Mouse (Mus musculus) liver, embryonic 14.5 days (tissue): ENCODE data around the gene Cacna1c. TPM values are rescaled to one million over a fixed set of nuclear protein-coding genes. Genes with fewer than 3 reads are reported as not detected.

Experiments
- ATAC-seq: fragments of 200-750 bp; cut with Nextera tagmentation; 2 replicates; pipeline ENCODE4 v1.8.0; 2017; ENCODE audit warnings: moderate number of reproducible peaks, mild to moderate bottlenecking, moderate library complexity; ENCODE audit not compliant: insufficient read depth
- DNase-seq, 3 experiments: peaks; one replicate each; pipeline ENCODE4 v3.0.0-alpha.2; 2012 to 2013; ENCODE audit warnings: low read depth in 3 of 3, low spot score in 3 of 3
- H3K27ac ChIP-seq: fragments of 300-500 bp; sonication (generic); 2 replicates; pipeline ENCODE4 v1.5.1; 2014; ENCODE audit warnings: moderate library complexity, mild to moderate bottlenecking, control low read depth, inconsistent platforms
- H3K27me3 ChIP-seq: fragments of 300-500 bp; sonication (generic); 2 replicates; pipeline ENCODE4 v1.6.1; 2014; ENCODE audit warnings: mild to moderate bottlenecking, low read length, moderate library complexity; ENCODE audit not compliant: control insufficient read depth, insufficient read depth
- H3K36me3 ChIP-seq: fragments of 300-500 bp; sonication (generic); replicated peaks from 2 replicates; pipeline ENCODE4 v1.6.1; 2014; ENCODE audit warnings: low read depth; ENCODE audit not compliant: control insufficient read depth, insufficient read depth
- H3K4me1 ChIP-seq, 2 experiments: fragments of 200-500 bp in 1 of 2; fragments of 300-500 bp in 1 of 2; sonication (generic) in 1 of 2; replicated peaks; 2 replicates each; pipeline ENCODE4 v1.6.1; 2012 to 2014; ENCODE audit warnings: antibody characterized with exemption in 1 of 2, inconsistent platforms in 1 of 2, low read length in 1 of 2; ENCODE audit not compliant: control insufficient read depth in 2 of 2, insufficient read depth in 2 of 2
- H3K4me2 ChIP-seq: fragments of 300-500 bp; sonication (generic); 2 replicates; pipeline ENCODE4 v1.6.1; 2014; ENCODE audit warnings: low read depth, mild to moderate bottlenecking, control low read depth, moderate library complexity
- H3K4me3 ChIP-seq, 2 experiments: fragments of 200-500 bp in 1 of 2; fragments of 300-500 bp in 1 of 2; sonication (generic) in 1 of 2; 2 replicates each; pipeline ENCODE4 v1.5.1; 2012 to 2014; ENCODE audit warnings: low read depth in 2 of 2, low read length in 2 of 2, mild to moderate bottlenecking in 2 of 2, control low read depth in 1 of 2, inconsistent platforms in 1 of 2, moderate library complexity in 1 of 2; ENCODE audit not compliant: insufficient read depth in 1 of 2
- H3K9ac ChIP-seq: fragments of 300-500 bp; sonication (generic); replicated peaks from 2 replicates; pipeline ENCODE4 v1.6.1; 2014; ENCODE audit warnings: mild to moderate bottlenecking, control low read depth, moderate library complexity
- H3K9me3 ChIP-seq: fragments of 300-500 bp; sonication (generic); 2 replicates; pipeline ENCODE4 v1.6.1; 2016; ENCODE audit warnings: low read length, mixed read lengths; ENCODE audit not compliant: control insufficient read depth
- CTCF ChIP-seq: IDR thresholded peaks from 2 replicates; pipeline ENCODE4 v1.5.1; 2016; ENCODE audit warnings: antibody characterized with exemption, low read depth, control low read depth
- EP300 ChIP-seq: IDR thresholded peaks from 2 replicates; pipeline ENCODE4 v1.6.1; 2016; ENCODE audit warnings: antibody characterized with exemption, low read depth
- WGBS: fragments of 180-500 bp; shearing (Covaris S2); extraction: QIAGEN DNeasy Blood & Tissue Kit; methylation state at CpG from one replicate; pipeline ENCODE4 v1.1.7; 2014; ENCODE audit not compliant: insufficient replicate concordance; 5-methylcytosine and 5-hydroxymethylcytosine counted together
- polyA plus RNA-seq, 2 experiments: library from polyadenylated mRNA; depleted of rRNA in 1 of 2; stranded (reverse) in 1 of 2; unstranded in 1 of 2; fragments of >200 nt; fragmentation: Nextera tagmentation in 1 of 2; extraction: Ambion mirVana in 1 of 2; gene quantifications; 2 replicates each; pipeline versions ENCODE4 v1.2.1 to v1.2.3; 2012 to 2014

The Cacna1c gene
- polyA plus RNA-seq, 2 experiments = 0.20 to 0.32 TPM

DNA sequence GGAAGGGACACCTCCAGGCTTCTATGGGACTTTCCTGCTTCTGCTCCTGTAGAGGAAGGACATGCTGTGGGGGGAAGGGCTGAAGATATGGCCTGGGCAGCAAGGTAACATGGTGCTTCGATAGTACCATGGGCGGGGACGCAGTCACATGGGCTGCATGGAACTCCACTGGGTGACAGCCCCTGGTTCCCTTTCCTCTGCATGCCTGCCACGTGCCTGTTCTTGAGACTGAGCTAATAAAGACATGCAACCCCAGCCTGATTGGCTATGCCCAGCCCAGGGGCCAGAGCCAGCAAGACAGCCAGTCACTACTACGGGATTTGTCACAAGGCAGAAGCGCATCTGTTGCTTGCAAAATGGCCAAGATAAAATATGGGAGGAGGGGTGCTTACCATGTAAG is 459.1 kb downstream of the Cacna1c start:
- peak; percentile 74 for ATAC-seq
- Histone ChIP-seq H3K4me3 (no peak overlapping the region), H3K4me1 (peaks cover 14 to 19% of the 10 kb centered on the region in 2 experiments), H3K27ac (no peak overlapping the region), H3K27me3 (no peaks in the 10 kb centered on the region), H3K9me3 (no peaks in the 10 kb centered on the region), H3K4me2 (no peak overlapping the region), H3K9ac (no peak overlapping the region), H3K36me3 (no peaks in the 10 kb centered on the region)
- 36% methylated on average over 6 of the region's 6 CpGs for WGBS
- TF ChIP-seq CTCF (no peak), EP300 (no peak)
- DNase-seq = peak in 2 of 3 experiments; percentile 9 to 26

DNA sequence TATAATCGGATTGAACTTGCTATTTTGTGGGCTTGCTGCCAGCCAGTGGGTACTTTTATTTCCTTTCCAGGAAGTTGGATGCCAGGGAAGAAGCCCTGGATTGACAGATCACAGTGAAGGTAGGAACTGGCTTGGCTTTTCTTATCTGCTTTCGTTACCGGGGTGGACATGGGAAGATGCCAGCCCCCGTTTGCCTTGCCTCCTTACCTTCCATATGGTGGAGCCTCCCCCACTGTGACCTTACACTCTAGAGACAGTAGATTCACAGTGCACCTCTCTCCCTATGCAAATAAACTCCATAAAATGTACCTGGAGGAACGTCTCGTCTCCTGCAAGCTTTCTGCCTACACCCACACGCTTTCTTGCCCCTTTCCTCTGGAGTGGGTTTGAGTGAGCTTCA is 459.7 kb downstream of the Cacna1c start:
- Histone ChIP-seq H3K4me3 (no peak overlapping the region), H3K9ac (no peak overlapping the region), H3K27me3 (no peaks in the 10 kb centered on the region), H3K9me3 (no peaks in the 10 kb centered on the region), H3K27ac (no peak overlapping the region), H3K4me1 (peaks cover 14 to 19% of the 10 kb centered on the region in 2 experiments), H3K36me3 (no peaks in the 10 kb centered on the region), H3K4me2 (no peak overlapping the region)
- TF ChIP-seq CTCF = no peak
- no peak for TF ChIP-seq EP300
- DNase-seq (no peak), ATAC-seq (no peak)
- 66% methylated on average over 7 of the region's 7 CpGs for WGBS

DNA sequence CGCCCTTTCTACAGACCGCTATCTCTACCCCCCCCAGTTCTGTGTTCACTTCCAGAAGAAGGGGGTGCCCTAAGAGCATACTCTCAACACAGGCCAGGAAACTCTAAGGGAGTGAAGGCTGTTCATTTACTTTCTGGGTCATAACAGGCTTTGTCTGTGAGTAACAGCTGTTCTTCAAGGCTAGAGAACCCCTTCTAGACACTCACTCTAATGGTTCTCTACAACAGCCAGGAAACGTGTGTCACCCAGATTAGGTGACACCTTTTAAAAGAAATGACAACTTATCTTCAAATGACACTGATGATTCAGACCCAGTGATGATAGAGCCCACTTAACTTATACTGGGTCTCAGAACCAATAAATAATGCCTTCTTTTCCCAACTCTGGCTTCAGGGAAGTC is 461.1 kb downstream of the Cacna1c start:
- no peak overlapping the region for H3K4me3 ChIP-seq
- ATAC-seq = peak; percentile 42; the same call in 1 of the 2 replicates
- no peaks in the 10 kb centered on the region for H3K27me3 ChIP-seq
- H3K9me3 ChIP-seq = no peaks in the 10 kb centered on the region
- H3K27ac ChIP-seq = no peak overlapping the region
- H3K9ac ChIP-seq = no peak overlapping the region
- TF ChIP-seq CTCF (no peak), EP300 (no peak)
- no peaks in the 10 kb centered on the region for H3K36me3 ChIP-seq
- H3K4me2 ChIP-seq = no peak overlapping the region
- DNase-seq = peak in 1 of 3 experiments; percentile 14
- H3K4me1 ChIP-seq = peaks cover 14 to 17% of the 10 kb centered on the region in 2 experiments
- 50% methylated on average over 3 of the region's 3 CpGs for WGBS

GRCm38 (mm10) chr6:118731937-118732336 is 464.3 kb downstream of the Cacna1c start:
- ATAC-seq (no peak), DNase-seq (no peak)
- no peaks in the 10 kb centered on the region for H3K36me3 ChIP-seq
- H3K9me3 ChIP-seq = no peaks in the 10 kb centered on the region
- no peak overlapping the region for H3K9ac ChIP-seq
- H3K4me3 ChIP-seq = no peak overlapping the region
- WGBS = 76% methylated on average over 3 of the region's 3 CpGs
- H3K4me1 ChIP-seq = peaks cover 9 to 14% of the 10 kb centered on the region in 2 experiments
- no peak overlapping the region for H3K4me2 ChIP-seq
- no peaks in the 10 kb centered on the region for H3K27me3 ChIP-seq
- no peak for TF ChIP-seq EP300
- TF ChIP-seq CTCF = no peak
- no peak overlapping the region for H3K27ac ChIP-seq

DNA sequence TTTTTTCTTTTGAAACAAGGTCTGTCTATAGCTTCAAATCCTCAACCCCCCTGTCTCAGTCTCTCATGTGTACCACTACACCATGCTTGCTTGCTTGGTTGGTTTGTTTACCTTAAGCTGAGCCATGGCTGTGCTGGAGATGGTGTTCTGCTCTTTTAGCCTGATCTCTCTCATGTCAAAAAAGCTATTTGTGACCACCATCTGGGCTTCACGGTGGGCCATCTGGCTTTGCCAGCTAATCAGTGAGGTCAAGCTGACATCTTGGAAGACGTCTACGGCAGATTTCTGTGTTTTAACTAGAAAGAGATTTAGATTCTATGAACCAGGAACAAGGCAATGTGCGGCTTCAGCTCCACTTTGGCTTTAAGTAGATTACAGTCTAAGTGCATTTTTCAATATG is 471.3 kb downstream of the Cacna1c start:
- 61% methylated on average over 4 of the region's 4 CpGs for WGBS
- Histone ChIP-seq H3K4me2 (no peak overlapping the region), H3K4me3 (no peak overlapping the region), H3K27me3 (no peaks in the 10 kb centered on the region), H3K9me3 (no peaks in the 10 kb centered on the region), H3K36me3 (no peaks in the 10 kb centered on the region), H3K4me1 (peaks cover 0 to 2% of the 10 kb centered on the region in 2 experiments; a peak in 1 of 4 replicates), H3K27ac (no peak overlapping the region), H3K9ac (no peak overlapping the region)
- ATAC-seq (no peak), DNase-seq (no peak)
- TF ChIP-seq CTCF (no peak), EP300 (no peak)

- no peaks in the 10 kb centered on the region for H3K36me3 ChIP-seq
- WGBS = 77% methylated on average over 6 of the region's 6 CpGs
- no peak for ATAC-seq
- no peak overlapping the region for H3K27ac ChIP-seq
- H3K9me3 ChIP-seq = no peaks in the 10 kb centered on the region
- peaks cover 0 to 2% of the 10 kb centered on the region in 2 experiments; a peak in 1 of 4 replicates for H3K4me1 ChIP-seq
- no peaks in the 10 kb centered on the region for H3K27me3 ChIP-seq
- no peak overlapping the region for H3K9ac ChIP-seq
- TF ChIP-seq CTCF (no peak), EP300 (no peak)
- H3K4me2 ChIP-seq = no peak overlapping the region
- H3K4me3 ChIP-seq = no peak overlapping the region
- DNase-seq = no peak
Observed at GRCm38 (mm10) chr6:118724388-118724787, 471.8 kb downstream of the Cacna1c start.
